Mouse (Mus musculus) heart, postnatal 0 days (tissue): ENCODE measurements at regions not wholly inside any gene's neighbourhood (a gene's known extent, or its start where the extent isn't known, plus 50 kb on each side); places are given as distances from the start of the nearest gene placed in this dataset.

ENCODE experiments used
- CTCF ChIP-seq: IDR thresholded peaks from 2 replicates; pipeline ENCODE4 v1.5.1; 2016; ENCODE audit warnings: antibody characterized with exemption, control low read depth, low read depth
- EP300 ChIP-seq: IDR thresholded peaks from 2 replicates; pipeline ENCODE4 v1.6.1; 2016; ENCODE audit warnings: antibody characterized with exemption, low read depth

DNA sequence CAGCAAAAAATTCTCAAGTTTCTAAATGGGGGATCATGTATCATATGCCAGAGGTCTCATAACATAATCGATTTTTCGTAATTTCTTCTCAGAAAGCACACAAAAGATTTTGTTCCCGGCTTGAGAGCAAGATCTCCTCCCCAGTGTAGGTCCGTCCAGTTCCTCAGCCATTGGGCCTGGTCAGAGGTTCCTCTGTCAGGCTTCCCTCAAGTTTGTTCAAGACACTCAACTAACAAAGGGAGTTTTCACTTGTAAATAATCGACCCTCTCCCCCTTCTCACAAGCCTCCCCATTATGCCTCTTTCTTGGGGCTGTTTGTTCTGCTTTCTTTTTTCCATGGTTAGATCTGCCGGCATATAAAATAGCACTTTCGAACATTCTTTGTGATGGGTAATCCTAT is 539.7 kb downstream of the Ptprc start:
- TF ChIP-seq CTCF (no peak), EP300 (no peak)
